Mouse (Mus musculus): ENCODE measurements around the gene Cdc37. TPM values are rescaled to one million over a fixed set of nuclear protein-coding genes. Genes with fewer than 3 reads are reported as not detected.

Gene Cdc37
- polyA plus RNA-seq, 1 experiment from 2014 or later, result 386 TPM

DNA sequence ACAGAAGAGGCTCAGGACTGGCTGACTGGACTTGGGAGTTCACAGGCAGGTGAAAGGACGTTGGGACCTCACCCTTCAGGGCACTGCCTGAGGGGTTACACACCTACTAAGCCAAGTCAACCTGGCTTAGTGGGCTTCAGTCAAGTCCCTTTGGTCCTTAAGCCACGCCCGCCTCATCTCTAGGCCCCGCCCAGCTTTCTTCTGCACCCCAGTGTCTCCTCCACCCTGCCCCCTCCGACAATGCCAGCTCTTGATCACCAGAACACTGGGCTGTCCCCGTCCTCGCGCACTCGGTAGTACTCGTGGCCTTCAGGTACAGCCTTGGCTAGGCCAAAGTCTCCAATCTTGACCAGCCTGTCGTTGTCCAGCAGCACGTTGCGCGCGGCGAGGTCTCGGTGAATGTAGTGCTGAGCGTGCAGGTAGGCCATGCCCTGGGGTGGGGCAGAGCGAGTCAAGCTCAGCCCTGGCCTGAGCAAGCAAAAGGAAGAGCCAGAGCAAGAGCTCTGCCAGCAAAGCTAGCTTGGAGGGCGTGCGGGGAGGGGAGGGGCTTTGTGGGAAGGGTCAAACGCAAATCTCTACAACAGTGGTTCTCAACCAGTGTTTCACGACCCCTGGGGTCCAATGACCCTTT is 42.1 kb downstream of the Cdc37 start:
- no peaks in the 10 kb centered on the region for H3K4me1 ChIP-seq (ENCODE audit: insufficient read depth, low read length)
- H3K36me3 ChIP-seq (ENCODE audit: insufficient read depth, low read length), result no peaks in the 10 kb centered on the region
- H3K9me3 ChIP-seq (ENCODE audit: low read length), result no peaks in the 10 kb centered on the region
- no peak overlapping the region for H3K9ac ChIP-seq (replicated peaks; ENCODE audit: low read length)
- no peaks in the 10 kb centered on the region for H3K27me3 ChIP-seq (ENCODE audit: insufficient read depth, low read length)
- WGBS, result 53% methylated on average over 22 of the region's 23 CpGs
- no peak overlapping the region for H3K27ac ChIP-seq (ENCODE audit: low read length)
- ATAC-seq (ENCODE audit: low FRiP score, low TSS enrichment), result no peak
- no peak overlapping the region for H3K4me2 ChIP-seq (replicated peaks; ENCODE audit: low read depth, low read length)
- no peak overlapping the region for H3K4me3 ChIP-seq (ENCODE audit: low read length)

DNA sequence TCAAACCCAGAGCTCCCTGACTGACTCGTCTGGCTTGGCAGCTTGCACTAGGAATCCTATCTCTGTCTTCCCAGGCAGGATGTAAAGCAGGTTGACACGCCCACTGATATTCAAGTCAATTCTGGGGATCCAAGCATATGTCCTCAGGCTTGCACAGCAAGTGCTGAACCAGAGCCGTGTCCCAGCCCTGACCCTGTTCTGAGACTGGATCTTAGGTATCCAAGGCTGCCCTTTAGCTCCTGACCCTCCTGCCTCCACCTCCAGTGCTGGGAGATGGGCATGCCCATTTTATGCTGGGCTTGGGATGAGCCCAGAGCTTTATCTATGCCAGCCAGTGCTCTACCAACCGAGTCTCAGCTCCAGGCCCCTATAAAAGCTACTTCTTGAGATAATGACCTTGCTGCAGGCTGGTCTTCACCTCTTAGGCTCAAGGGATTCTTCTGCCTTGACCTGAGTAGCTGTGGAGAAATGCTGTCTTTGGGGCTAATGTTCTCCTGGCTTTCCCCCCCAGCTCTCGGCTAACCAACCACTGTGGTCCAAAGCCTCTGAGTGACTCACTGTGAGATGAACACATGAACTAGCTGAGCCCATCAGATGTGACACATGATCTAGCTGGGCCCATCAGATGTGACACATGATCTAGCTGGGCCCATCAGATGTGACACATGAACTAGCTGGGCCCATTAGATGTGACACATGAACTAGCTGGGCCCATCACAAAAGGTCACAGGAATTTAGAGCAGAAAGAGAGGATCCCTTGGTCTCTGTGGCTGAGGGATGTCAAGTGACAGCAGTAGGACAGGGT is 43.8 kb downstream of the Cdc37 start:
- Histone ChIP-seq H3K4me3 (ENCODE audit: low read length) (no peak overlapping the region), H3K4me2 (replicated peaks; ENCODE audit: low read depth, low read length) (no peak overlapping the region), H3K4me1 (ENCODE audit: insufficient read depth, low read length) (no peaks in the 10 kb centered on the region), H3K27ac (ENCODE audit: low read length) (no peak overlapping the region), H3K36me3 (ENCODE audit: insufficient read depth, low read length) (no peaks in the 10 kb centered on the region), H3K27me3 (ENCODE audit: insufficient read depth, low read length) (no peaks in the 10 kb centered on the region), H3K9me3 (ENCODE audit: low read length) (no peaks in the 10 kb centered on the region), H3K9ac (replicated peaks; ENCODE audit: low read length) (no peak overlapping the region)
- 67% methylated on average over 5 of the region's 5 CpGs for WGBS
- ATAC-seq (ENCODE audit: low FRiP score, low TSS enrichment), result no peak

DNA sequence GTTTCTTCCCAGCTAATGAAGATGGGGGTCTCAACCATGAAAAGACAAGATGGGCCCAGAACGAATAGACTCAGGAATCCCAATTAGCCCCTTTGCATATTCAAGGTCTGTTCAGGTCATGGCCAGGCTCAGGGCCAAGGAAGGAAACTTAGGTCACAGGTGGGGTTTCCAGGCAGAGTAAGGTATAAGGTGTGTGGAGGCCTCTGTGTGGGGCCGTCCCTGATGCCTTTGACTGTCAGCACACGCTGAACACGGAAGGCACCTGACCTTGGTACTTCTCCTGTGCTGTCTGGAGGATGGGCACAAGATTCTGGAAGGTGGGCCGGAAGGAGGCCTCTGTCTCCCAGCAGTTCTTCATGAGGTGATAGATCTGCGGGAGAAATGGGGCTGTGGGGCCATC is 45.0 kb downstream of the Cdc37 start:
- no peak for ATAC-seq (ENCODE audit: low FRiP score, low TSS enrichment)

DNA sequence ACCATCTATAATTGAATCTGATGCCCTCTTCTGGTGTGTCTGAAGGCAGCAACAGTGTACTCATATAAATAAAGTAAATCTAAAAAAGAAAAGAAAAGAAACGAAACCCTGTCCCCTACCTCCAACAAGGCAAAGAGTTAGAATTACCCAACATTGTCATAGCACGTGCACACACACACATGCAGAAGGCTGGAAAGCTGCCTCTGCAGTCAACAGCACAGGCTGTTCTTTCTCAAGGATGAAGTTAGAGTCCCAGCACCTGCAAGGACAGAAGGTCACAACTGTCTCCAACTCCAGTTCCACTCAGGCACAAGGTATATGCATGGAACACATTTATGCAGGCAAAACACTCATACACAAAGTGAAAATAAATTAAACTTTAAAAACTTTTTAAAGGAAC is 47.7 kb downstream of the Cdc37 start:
- Histone ChIP-seq H3K27me3 (ENCODE audit: insufficient read depth, low read length) (no peaks in the 10 kb centered on the region), H3K27ac (ENCODE audit: low read length) (no peak overlapping the region), H3K9ac (replicated peaks; ENCODE audit: low read length) (no peak overlapping the region), H3K4me1 (ENCODE audit: insufficient read depth, low read length) (no peaks in the 10 kb centered on the region), H3K36me3 (ENCODE audit: insufficient read depth, low read length) (no peaks in the 10 kb centered on the region), H3K4me2 (replicated peaks; ENCODE audit: low read depth, low read length) (no peak overlapping the region), H3K4me3 (ENCODE audit: low read length) (no peak overlapping the region), H3K9me3 (ENCODE audit: low read length) (no peaks in the 10 kb centered on the region)
- 89% methylated on average over 2 of the region's 2 CpGs for WGBS
- ATAC-seq (ENCODE audit: low FRiP score, low TSS enrichment), result no peak

More for the DNA sequence above, 45.0 kb downstream of the Cdc37 start:
- H3K27me3 ChIP-seq (ENCODE audit: insufficient read depth, low read length), result no peaks in the 10 kb centered on the region
- 75% methylated on average over 6 of the region's 6 CpGs for WGBS
- no peak overlapping the region for H3K4me2 ChIP-seq (replicated peaks; ENCODE audit: low read depth, low read length)
- H3K9me3 ChIP-seq (ENCODE audit: low read length), result no peaks in the 10 kb centered on the region
- no peak overlapping the region for H3K9ac ChIP-seq (replicated peaks; ENCODE audit: low read length)
- H3K4me1 ChIP-seq (ENCODE audit: insufficient read depth, low read length), result no peaks in the 10 kb centered on the region
- H3K4me3 ChIP-seq (ENCODE audit: low read length), result no peak overlapping the region
- no peaks in the 10 kb centered on the region for H3K36me3 ChIP-seq (ENCODE audit: insufficient read depth, low read length)
- H3K27ac ChIP-seq (ENCODE audit: low read length), result no peak overlapping the region

DNA sequence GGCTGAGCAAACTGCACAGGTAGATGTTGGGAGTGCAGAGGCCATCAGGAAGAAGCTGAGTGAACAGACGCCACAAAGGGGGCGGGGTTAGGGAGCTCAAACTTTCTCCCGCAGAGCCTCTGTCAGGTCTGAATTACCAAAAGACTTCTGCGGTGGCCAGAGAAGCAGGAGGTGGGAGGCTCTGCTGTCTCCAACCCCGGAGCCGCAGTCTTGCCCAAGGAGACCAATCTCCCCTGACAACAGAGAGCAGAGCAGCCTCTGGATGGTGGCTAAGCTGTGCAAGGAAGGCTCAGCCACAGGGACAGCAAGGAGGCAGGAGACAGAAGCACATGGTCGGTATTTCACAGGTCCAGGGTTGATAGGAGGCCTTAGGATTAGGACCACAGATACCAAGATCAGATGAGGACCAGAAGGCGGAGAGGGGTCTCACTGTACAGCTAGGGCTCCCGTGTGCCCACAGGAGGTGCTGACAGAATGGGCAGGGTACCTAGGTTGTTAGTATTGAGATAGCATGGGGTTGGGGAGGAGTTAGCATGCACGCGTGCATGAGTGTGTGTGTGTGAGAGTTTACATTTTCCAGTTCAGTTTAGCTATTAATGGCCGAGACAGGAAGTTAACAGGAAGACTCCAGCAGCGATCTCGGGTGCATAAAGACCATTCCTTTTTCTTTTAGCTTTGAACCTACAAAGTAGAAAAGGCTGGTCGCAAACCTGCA is 49.2 kb downstream of the Cdc37 start:
- 54% methylated on average over 15 of the region's 15 CpGs for WGBS
- no peak overlapping the region for H3K4me3 ChIP-seq (ENCODE audit: low read length)
- no peak overlapping the region for H3K27ac ChIP-seq (ENCODE audit: low read length)
- peak overlapping the region; percentile 13; the same call in 1 of the 2 replicates for H3K9ac ChIP-seq (replicated peaks; ENCODE audit: low read length)
- no peak overlapping the region for H3K4me2 ChIP-seq (replicated peaks; ENCODE audit: low read depth, low read length)
- H3K4me1 ChIP-seq (ENCODE audit: insufficient read depth, low read length), result no peaks in the 10 kb centered on the region
- H3K9me3 ChIP-seq (ENCODE audit: low read length), result no peaks in the 10 kb centered on the region
- H3K36me3 ChIP-seq (ENCODE audit: insufficient read depth, low read length), result no peaks in the 10 kb centered on the region
- ATAC-seq (ENCODE audit: low FRiP score, low TSS enrichment), result no peak
- H3K27me3 ChIP-seq (ENCODE audit: insufficient read depth, low read length), result no peaks in the 10 kb centered on the region

DNA sequence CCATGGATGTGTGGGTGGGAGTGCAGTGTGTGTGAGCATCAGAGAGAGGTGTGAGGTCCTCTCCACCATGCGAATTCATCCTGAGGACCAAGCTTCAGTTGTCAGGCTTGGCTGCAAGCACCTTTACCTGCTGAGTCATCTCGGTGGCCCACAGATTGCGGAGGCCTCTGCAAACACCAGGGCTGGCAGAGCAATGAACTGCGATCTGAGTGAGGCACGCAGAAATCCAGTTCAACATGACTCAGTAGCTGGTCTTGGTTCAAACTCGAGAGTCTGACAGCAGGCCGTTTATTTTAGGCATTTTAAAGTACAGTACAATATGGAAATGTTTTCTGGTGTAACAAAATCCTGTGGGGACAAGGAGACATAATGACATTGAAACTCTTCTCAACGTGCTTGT is 52.0 kb downstream of the Cdc37 start:
- Histone ChIP-seq H3K27ac (ENCODE audit: low read length) (no peak overlapping the region), H3K9me3 (ENCODE audit: low read length) (no peaks in the 10 kb centered on the region), H3K4me1 (ENCODE audit: insufficient read depth, low read length) (no peaks in the 10 kb centered on the region), H3K27me3 (ENCODE audit: insufficient read depth, low read length) (no peaks in the 10 kb centered on the region), H3K4me2 (replicated peaks; ENCODE audit: low read depth, low read length) (no peak overlapping the region), H3K4me3 (ENCODE audit: low read length) (no peak overlapping the region), H3K9ac (replicated peaks; ENCODE audit: low read length) (no peak overlapping the region), H3K36me3 (ENCODE audit: insufficient read depth, low read length) (no peaks in the 10 kb centered on the region)
- 75% methylated on average over 8 of the region's 8 CpGs for WGBS
- no peak for ATAC-seq (ENCODE audit: low FRiP score, low TSS enrichment)

DNA sequence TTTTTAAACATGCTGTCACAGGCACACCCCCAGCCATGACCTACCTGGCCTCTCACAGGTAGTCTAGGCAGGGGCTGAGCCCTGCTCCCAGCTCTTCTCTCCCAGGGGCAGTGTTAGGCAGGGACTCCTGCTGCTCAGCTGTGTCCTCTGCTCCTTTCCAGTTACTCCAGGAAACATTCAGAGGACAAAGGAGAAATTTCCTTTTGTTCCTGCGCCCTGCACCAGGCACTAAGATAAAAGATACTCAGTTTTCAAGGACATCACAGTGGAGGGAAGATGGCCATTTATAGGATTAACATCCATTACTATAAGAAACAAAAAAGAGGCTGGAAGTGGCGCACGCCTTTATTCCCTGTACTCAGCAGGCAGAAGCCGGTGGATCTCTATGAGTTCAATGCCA is 53.8 kb downstream of the Cdc37 start:
- no peaks in the 10 kb centered on the region for H3K36me3 ChIP-seq (ENCODE audit: insufficient read depth, low read length)
- no peak overlapping the region for H3K9ac ChIP-seq (replicated peaks; ENCODE audit: low read length)
- no peak for ATAC-seq (ENCODE audit: low FRiP score, low TSS enrichment)
- peaks cover under 1% of the 10 kb centered on the region; the same call in 1 of the 2 replicates for H3K4me1 ChIP-seq (ENCODE audit: insufficient read depth, low read length)
- no peaks in the 10 kb centered on the region for H3K27me3 ChIP-seq (ENCODE audit: insufficient read depth, low read length)
- no peak overlapping the region for H3K4me2 ChIP-seq (replicated peaks; ENCODE audit: low read depth, low read length)
- H3K9me3 ChIP-seq (ENCODE audit: low read length), result no peaks in the 10 kb centered on the region
- H3K4me3 ChIP-seq (ENCODE audit: low read length), result no peak overlapping the region
- H3K27ac ChIP-seq (ENCODE audit: low read length), result no peak overlapping the region
- 91% methylated on average over 4 of the region's 4 CpGs for WGBS

DNA sequence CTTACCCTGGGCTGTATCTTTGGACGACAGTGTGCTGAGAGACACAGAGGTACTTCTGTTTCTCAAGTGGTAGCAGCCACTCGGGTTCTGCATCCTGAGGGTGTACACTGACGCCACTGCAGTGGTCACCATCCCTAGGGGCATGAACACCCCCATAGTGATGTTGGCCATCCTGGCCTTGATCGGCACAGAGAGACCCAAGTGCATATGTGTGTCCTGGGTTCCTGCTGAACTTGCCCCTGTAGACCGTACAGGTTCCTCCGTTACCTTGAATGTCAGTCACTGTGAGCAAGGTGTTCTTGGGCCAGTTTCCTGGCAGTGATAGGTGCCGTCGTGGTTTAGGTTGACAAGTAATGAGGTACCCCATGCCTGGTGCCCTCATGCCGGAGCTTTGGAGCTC is 56.4 kb downstream of the Cdc37 start:
- no peak overlapping the region for H3K27ac ChIP-seq (ENCODE audit: low read length)
- no peak overlapping the region for H3K4me3 ChIP-seq (ENCODE audit: low read length)
- H3K4me2 ChIP-seq (replicated peaks; ENCODE audit: low read depth, low read length), result no peak overlapping the region
- 92% methylated on average over 9 of the region's 9 CpGs for WGBS
- no peaks in the 10 kb centered on the region for H3K9me3 ChIP-seq (ENCODE audit: low read length)
- H3K4me1 ChIP-seq (ENCODE audit: insufficient read depth, low read length), result peaks cover 13% of the 10 kb centered on the region
- no peaks in the 10 kb centered on the region for H3K27me3 ChIP-seq (ENCODE audit: insufficient read depth, low read length)
- no peak overlapping the region for H3K9ac ChIP-seq (replicated peaks; ENCODE audit: low read length)
- peaks cover 11% of the 10 kb centered on the region for H3K36me3 ChIP-seq (ENCODE audit: insufficient read depth, low read length)
- ATAC-seq (ENCODE audit: low FRiP score, low TSS enrichment), result no peak

DNA sequence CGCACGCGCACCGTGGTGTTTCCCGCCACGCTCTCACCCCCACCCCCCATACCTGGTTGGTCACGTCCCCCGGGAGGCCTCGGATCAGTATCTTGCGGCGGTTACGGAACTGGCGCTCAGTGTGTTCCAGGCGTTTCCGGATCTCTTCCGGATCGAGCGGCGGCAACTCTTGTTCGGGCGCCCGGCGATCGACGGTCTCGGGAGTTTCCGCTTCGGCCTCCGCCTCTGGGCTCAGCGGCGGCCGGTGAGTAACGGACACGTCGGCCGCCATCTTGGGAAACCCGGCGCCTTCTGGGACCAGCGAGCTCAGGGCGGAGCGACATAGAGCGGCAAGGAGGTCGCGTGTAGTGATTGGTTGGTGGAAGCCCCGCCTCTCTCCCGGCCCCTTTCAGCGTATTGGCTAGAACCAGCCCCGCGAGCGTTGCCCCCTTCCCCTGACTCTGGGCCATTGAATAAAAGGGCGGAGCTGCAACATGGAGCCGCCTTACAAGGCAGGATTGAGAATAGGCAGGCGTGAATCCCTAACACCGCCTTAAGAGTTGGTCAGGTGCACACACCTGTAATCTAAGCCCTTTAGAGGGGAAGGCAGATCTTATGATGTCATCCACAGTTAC is 58.0 kb downstream of the Cdc37 start, which contains the start of the genes Gm38431 and Raver1:
TSS of gene Gm38431 (minus strand) at position 291 of the 614 bp plus-strand sequence.
TSS of gene Raver1 (minus strand) at position 302 of the 614 bp plus-strand sequence.
- Histone ChIP-seq H3K9ac (replicated peaks; ENCODE audit: low read length) (peak within 1 kb of the TSS; percentile 89), H3K27ac (ENCODE audit: low read length) (peak within 1 kb of the TSS; percentile 93), H3K4me2 (replicated peaks; ENCODE audit: low read depth, low read length) (peak within 1 kb of the TSS; percentile 95), H3K4me3 (ENCODE audit: low read length) (peak within 1 kb of the TSS; percentile 83), H3K27me3 (ENCODE audit: insufficient read depth, low read length) (no peaks in the 10 kb centered on the region), H3K4me1 (ENCODE audit: insufficient read depth, low read length) (peaks cover 13% of the 10 kb centered on the region), H3K36me3 (ENCODE audit: insufficient read depth, low read length) (peaks cover 27% of the 10 kb centered on the region), H3K9me3 (ENCODE audit: low read length) (no peaks in the 10 kb centered on the region)
- ATAC-seq (ENCODE audit: low FRiP score, low TSS enrichment), result peak; percentile 99
- under 1% methylated on average over 54 of the region's 54 CpGs for WGBS
